ENCODE assay signal across 11 mouse cellular contexts in the genomic region with DNA sequence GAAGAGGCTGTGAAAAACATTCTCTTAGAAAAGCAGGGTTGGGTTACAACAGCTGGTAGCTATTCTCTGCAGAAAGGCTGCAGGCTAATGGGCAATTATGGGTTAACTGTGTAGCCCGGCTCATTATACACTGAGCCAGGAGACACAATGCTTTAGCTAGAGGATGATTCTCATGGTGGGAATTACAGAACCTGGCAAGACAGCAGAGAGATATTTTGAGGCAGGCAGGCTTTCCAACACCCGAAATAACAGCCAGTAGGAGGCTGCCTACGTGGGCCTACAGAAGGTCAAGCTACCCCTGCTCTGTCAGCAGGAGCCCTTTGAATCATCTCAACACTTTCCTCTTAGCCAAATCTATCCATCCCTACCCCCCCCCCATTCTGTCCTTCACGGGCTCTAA.
DNase-seq lines count a peak whose midpoint lies in the region; ATAC-seq and TF ChIP-seq lines count a peak whose summit lies in the region.
"Had no signal": no experiment of that assay in that cellular context is flagged by ENCODE, and none has a peak within 500 bp of the region (broad histone marks: within the 10 kb centered on the region; RNA-seq: fewer than 3 reads in every experiment).

No protein-coding gene starts in this region.

- peak overlapping the region; percentile 85 for H3K27ac ChIP-seq in gastrocnemius, adult 2 months
- H3K27ac ChIP-seq in embryonic facial prominence, embryonic 15.5 days (replicated peaks), result no peak overlapping the region
- H3K27ac ChIP-seq in midbrain, postnatal 0 days (ENCODE audit: low read depth, low read length), result no peak overlapping the region
- H3K27ac ChIP-seq: neural tube, embryonic 13.5 days had no signal

- no peaks in the 10 kb centered on the region for H3K36me3 ChIP-seq in embryonic facial prominence, embryonic 15.5 days
- no peaks in the 10 kb centered on the region for H3K36me3 ChIP-seq in midbrain, postnatal 0 days (ENCODE audit: insufficient read depth, low read length)
- H3K36me3 ChIP-seq: neural tube, embryonic 13.5 days had no signal

- H3K9me3 ChIP-seq in embryonic facial prominence, embryonic 15.5 days (replicated peaks), result no peaks in the 10 kb centered on the region
- H3K9me3 ChIP-seq in midbrain, postnatal 0 days (ENCODE audit: low read length), result no peaks in the 10 kb centered on the region
- H3K9me3 ChIP-seq: neural tube, embryonic 13.5 days had no signal

- intact Hi-C loops in gastrocnemius, adult 2 months (cut with DNase I), result loop anchor here (2.0 to 5.0 kb wide), 2 partner anchors 15 to 77 kb away; a partner anchor contains a TSS
- intact Hi-C loops in heart, postnatal 10 days (cut with DNase I), result loop anchor here (10.0 kb wide), 1 partner anchor 151 kb away; no protein-coding TSS in a partner anchor

- H3K27me3 ChIP-seq in embryonic facial prominence, embryonic 15.5 days, result no peaks in the 10 kb centered on the region
- no peaks in the 10 kb centered on the region for H3K27me3 ChIP-seq in midbrain, postnatal 0 days (ENCODE audit: insufficient read depth, low read length)
- H3K27me3 ChIP-seq: neural tube, embryonic 13.5 days had no signal

- TF ChIP-seq CTCF in gastrocnemius, adult 2 months (IDR thresholded peaks at IDR 0.05), result peak; percentile 22; the same call in 1 of the 2 replicates
- TF ChIP-seq CTCF in midbrain, postnatal 0 days (IDR thresholded peaks at IDR 0.05), result no peak

- 26% methylated on average over 4 of the region's 4 CpGs for WGBS in embryonic facial prominence, embryonic 15.5 days
- 45% methylated on average over 4 of the region's 4 CpGs for WGBS in midbrain, postnatal 0 days

- no peak overlapping the region for H3K4me3 ChIP-seq in gastrocnemius, adult 2 months
- H3K4me3 ChIP-seq in embryonic facial prominence, embryonic 15.5 days (replicated peaks), result no peak overlapping the region
- no peak overlapping the region for H3K4me3 ChIP-seq in midbrain, postnatal 0 days (ENCODE audit: low read depth, low read length)
- H3K4me3 ChIP-seq: neural tube, embryonic 13.5 days had no signal

- H3K4me2 ChIP-seq in embryonic facial prominence, embryonic 15.5 days (replicated peaks), result no peak overlapping the region
- H3K4me2 ChIP-seq in midbrain, postnatal 0 days (ENCODE audit: low read depth, low read length, poor library complexity, severe bottlenecking), result no peak overlapping the region
- H3K4me2 ChIP-seq: neural tube, embryonic 13.5 days had no signal

- ATAC-seq in embryonic facial prominence, embryonic 15.5 days (ENCODE audit: insufficient number of reproducible peaks, low FRiP score, low TSS enrichment, low read depth), result peak; percentile 73; the same call in 1 of the 2 replicates
- ATAC-seq in midbrain, postnatal 0 days (ENCODE audit: low FRiP score), result no peak
- ATAC-seq: intestine, embryonic 16.5 days had no signal

- no peak overlapping the region for H3K9ac ChIP-seq in embryonic facial prominence, embryonic 15.5 days
- H3K9ac ChIP-seq in midbrain, postnatal 0 days (replicated peaks; ENCODE audit: low read length, poor library complexity, severe bottlenecking), result no peak overlapping the region
- H3K9ac ChIP-seq: neural tube, embryonic 13.5 days had no signal

- peak; percentile 73 for DNase-seq in gastrocnemius, adult 2 months
- DNase-seq in gastrocnemius, postnatal 10 days, result no peak
- peak; percentile 57 for DNase-seq in Muller cell, postnatal 12 days (ENCODE audit: inconsistent ontology term)
- DNase-seq in heart, postnatal 10 days, result peak; percentile 31 to 67
- DNase-seq in ovary, postnatal 10 days (ENCODE audit: low spot score), result no peak
- no peak for DNase-seq in midbrain, postnatal 0 days (ENCODE audit: low spot score)
- no peak for DNase-seq in spleen, postnatal 4 days (ENCODE audit: low spot score in 2 of 2)
- DNase-seq: liver had no signal

- H3K4me1 ChIP-seq in embryonic facial prominence, embryonic 15.5 days, result 0 out of 2 replicates have a peak, but pooled peaks cover 5% of the 10 kb centered on the region
- no peaks in the 10 kb centered on the region for H3K4me1 ChIP-seq in midbrain, postnatal 0 days (ENCODE audit: insufficient read depth, low read length)
- H3K4me1 ChIP-seq: neural tube, embryonic 13.5 days had no signal

Comparison
In these comparisons a context has a peak if more than half of its experiments do, and no peak if none do; other contexts are left out.
1. DNase-seq: peak in gastrocnemius, adult 2 months (single experiment), Muller cell, postnatal 12 days (single experiment) and heart, postnatal 10 days (2 of 2); none in gastrocnemius, postnatal 10 days (single experiment), ovary, postnatal 10 days (single experiment), midbrain, postnatal 0 days (single experiment) and spleen, postnatal 4 days (0 of 2).